Mouse (Mus musculus) testis, adult 2 months (tissue): Measurements from ENCODE around the gene Fam53b.

ENCODE experiments used
- CTCF ChIP-seq: fragments of 200-500 bp; IDR thresholded peaks from 2 replicates; pipeline ENCODE4 v1.5.1; 2012; ENCODE audit warnings: low read depth, mild to moderate bottlenecking, inconsistent platforms, low read length, moderate library complexity; ENCODE audit not compliant: control insufficient read depth, insufficient read depth, insufficient replicate concordance
- POLR2A ChIP-seq: fragments of 200-500 bp; IDR thresholded peaks from 2 replicates; pipeline ENCODE4 v1.6.1; 2012; ENCODE audit warnings: low read depth, mild to moderate bottlenecking, inconsistent platforms, low read length, moderate library complexity; ENCODE audit not compliant: control insufficient read depth

- TF ChIP-seq POLR2A, result no peak
- TF ChIP-seq CTCF, result no peak
Observed at GRCm38 (mm10) chr7:132856083-132856482, 42.4 kb upstream of the Fam53b start.
